Mouse (Mus musculus) CH12.LX (cell line): ENCODE results near the gene Csk.

Experiments
- CHD2 ChIP-seq: IDR thresholded peaks from 2 replicates; pipeline ENCODE4 v1.6.1; 2011; ENCODE audit warnings: low read length, improper control_type of control experiment
- CTCF ChIP-seq, 2 experiments: IDR thresholded peaks in 1 of 2; conservative IDR thresholded peaks in 1 of 2; 2 replicates each; pipeline ENCODE4 v1.5.1; 2011 to 2012; ENCODE audit warnings: low read depth in 2 of 2, low read length in 2 of 2, improper control_type of control experiment in 1 of 2, inconsistent platforms in 1 of 2, mild to moderate bottlenecking in 1 of 2, moderate library complexity in 1 of 2
- E2F4 ChIP-seq: IDR thresholded peaks from 2 replicates; pipeline ENCODE4 v1.6.1; 2011; ENCODE audit warnings: low read depth, low read length, improper control_type of control experiment; ENCODE audit not compliant: insufficient replicate concordance
- GABPA ChIP-seq: IDR thresholded peaks from 2 replicates; pipeline ENCODE4 v1.6.1; 2012; ENCODE audit warnings: low read depth, low read length, improper control_type of control experiment, inconsistent platforms; ENCODE audit not compliant: insufficient replicate concordance
- HCFC1 ChIP-seq: IDR thresholded peaks from 2 replicates; pipeline ENCODE4 v1.6.1; 2012; ENCODE audit warnings: low read depth, mild to moderate bottlenecking, inconsistent platforms, low read length, improper control_type of control experiment
- KAT2A ChIP-seq: IDR thresholded peaks from 2 replicates; pipeline ENCODE4 v1.6.1; 2012; ENCODE audit warnings: low read length, improper control_type of control experiment, inconsistent platforms; ENCODE audit not compliant: insufficient replicate concordance
- MAZ ChIP-seq: IDR thresholded peaks from 2 replicates; pipeline ENCODE4 v1.6.1; 2012; ENCODE audit warnings: low read depth, mild to moderate bottlenecking, inconsistent platforms, low read length, improper control_type of control experiment, moderate library complexity
- NRF1 ChIP-seq: IDR thresholded peaks from 2 replicates; pipeline ENCODE4 v1.6.1; 2014; ENCODE audit warnings: low read depth, mild to moderate bottlenecking, inconsistent platforms, low read length, improper control_type of control experiment, moderate library complexity
- POLR2A ChIP-seq: IDR thresholded peaks from 2 replicates; pipeline ENCODE4 v1.6.1; 2011; ENCODE audit warnings: low read depth, mild to moderate bottlenecking, improper control_type of control experiment, low read length
- POLR2AphosphoS2 ChIP-seq: IDR thresholded peaks from 2 replicates; pipeline ENCODE4 v1.6.1; 2011; ENCODE audit warnings: low read depth, low read length, improper control_type of control experiment
- SMC3 ChIP-seq: IDR thresholded peaks from 2 replicates; pipeline ENCODE4 v1.6.1; 2011; ENCODE audit warnings: low read depth, low read length, improper control_type of control experiment
- TBP ChIP-seq: conservative IDR thresholded peaks from 2 replicates; pipeline ENCODE4 v1.6.1; 2011; ENCODE audit warnings: low read depth, low read length, improper control_type of control experiment
- USF1 ChIP-seq: IDR thresholded peaks from 2 replicates; pipeline ENCODE4 v1.6.1; 2014; ENCODE audit warnings: low read depth, mild to moderate bottlenecking, inconsistent platforms, low read length, improper control_type of control experiment
- USF2 ChIP-seq: conservative IDR thresholded peaks from 2 replicates; pipeline ENCODE4 v1.6.1; 2011; ENCODE audit warnings: low read depth, low read length, improper control_type of control experiment

DNA sequence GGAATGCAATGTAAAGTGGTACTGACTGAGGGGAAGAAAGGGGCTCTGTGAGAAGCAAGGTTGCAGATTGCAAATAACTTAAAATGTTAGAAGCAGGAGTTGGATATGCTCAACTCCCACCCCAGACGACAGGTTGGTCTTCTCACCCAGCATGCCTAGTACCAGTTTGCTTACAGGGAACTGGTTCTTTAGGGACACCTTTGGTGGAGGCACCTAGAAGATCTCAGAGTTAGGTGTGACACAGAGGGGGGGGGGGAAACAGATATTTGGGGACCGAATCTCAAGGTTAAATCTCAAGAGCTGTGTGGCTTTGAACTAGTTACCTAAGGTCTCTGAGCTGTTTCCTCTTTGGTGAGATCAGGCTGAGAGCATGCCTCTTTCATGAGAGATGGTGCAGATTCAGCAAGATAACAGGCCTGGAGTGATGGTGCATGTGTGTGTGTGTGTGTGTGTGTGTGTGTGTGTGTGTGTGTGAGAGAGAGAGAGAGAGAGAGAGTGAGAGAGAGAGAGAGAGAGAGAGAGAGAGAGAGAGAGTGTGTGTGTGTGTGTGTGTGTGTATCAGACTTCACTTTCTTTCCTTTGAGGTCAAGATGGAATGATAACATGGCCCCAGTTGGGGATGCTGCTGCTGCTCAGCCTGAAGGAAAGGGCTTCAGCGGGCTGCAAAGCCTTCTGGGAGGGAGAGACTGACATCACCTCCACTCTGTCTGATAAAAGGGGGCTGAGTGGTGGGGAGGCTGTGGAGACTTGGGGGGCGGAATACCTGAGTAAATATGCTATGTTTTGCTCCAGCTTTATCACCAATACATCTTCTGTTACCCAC is 5.9 kb downstream of the Csk start:
- TF ChIP-seq KAT2A (no peak), E2F4 (no peak), POLR2A (no peak), CTCF (conservative IDR thresholded peaks at IDR 0.05 in 1 of 2, IDR thresholded peaks at IDR 0.05 in 1 of 2; ENCODE audit: low read depth in 2 of 2, low read length in 2 of 2) (no peak), HCFC1 (no peak), NRF1 (no peak), TBP (no peak), POLR2AphosphoS2 (no peak), USF2 (no peak), MAZ (no peak), CHD2 (no peak), GABPA (no peak), USF1 (no peak), SMC3 (no peak)
